In genomic region chr1:153480386-153481024, GRCm38 (mm10) we compare ENCODE assay signal across 8 mouse cellular contexts. TPM values are rescaled to one million over a fixed set of nuclear protein-coding genes. Genes with fewer than 3 reads are reported as not detected.
DNase-seq lines count a peak whose midpoint lies in the region; ATAC-seq lines count a peak whose summit lies in the region.

No protein-coding gene starts in this region.

- H3K4me1 ChIP-seq in limb, embryonic 10.5 days: peaks cover 11% of the 10 kb centered on the region
- peaks cover 11% of the 10 kb centered on the region for H3K4me1 ChIP-seq in midbrain, embryonic 14.5 days (ENCODE audit: control insufficient read depth, insufficient read depth, low read length)

- DNase-seq in layer of hippocampus, adult 11-12 months (ENCODE audit: low spot score): peak; percentile 70
- DNase-seq in layer of hippocampus, adult 9-11 months: no peak
- DNase-seq in adrenal gland, adult 18-20 months (ENCODE audit: low spot score in 2 of 2): peak; percentile 70 to 77
- peak; percentile 59 for DNase-seq in embryo, embryonic 9.5 days (ENCODE audit: extremely low spot score)
- DNase-seq in heart, postnatal 4 days: peak; percentile 81
- peak; percentile 73 for DNase-seq in limb, embryonic 10.5 days (ENCODE audit: low spot score)
- peak; percentile 86 for DNase-seq in midbrain, embryonic 14.5 days
- DNase-seq in spleen, postnatal 4 days (ENCODE audit: low spot score in 2 of 2): peak; percentile 77 to 92

- no peak for ATAC-seq in midbrain, embryonic 14.5 days (ENCODE audit: low FRiP score, low TSS enrichment)

- 58% methylated on average over 1 of the region's 1 CpGs for WGBS in limb, embryonic 10.5 days
- WGBS in midbrain, embryonic 14.5 days: 43% methylated on average over 1 of the region's 1 CpGs

- no peak overlapping the region for H3K9ac ChIP-seq in midbrain, embryonic 14.5 days (replicated peaks; ENCODE audit: low read length)

- H3K27me3 ChIP-seq in limb, embryonic 10.5 days (ENCODE audit: low read depth, poor library complexity, severe bottlenecking): no peaks in the 10 kb centered on the region
- H3K27me3 ChIP-seq in midbrain, embryonic 14.5 days (ENCODE audit: control insufficient read depth, insufficient read depth, low read length): no peaks in the 10 kb centered on the region

- no peak overlapping the region for H3K4me3 ChIP-seq in limb, embryonic 10.5 days
- H3K4me3 ChIP-seq in midbrain, embryonic 14.5 days (replicated peaks; ENCODE audit: low read depth, low read length): no peak overlapping the region

- H3K27ac ChIP-seq in limb, embryonic 10.5 days: no peak overlapping the region
- H3K27ac ChIP-seq in midbrain, embryonic 14.5 days (replicated peaks; ENCODE audit: low read depth, low read length): no peak overlapping the region

- H3K4me2 ChIP-seq in midbrain, embryonic 14.5 days (ENCODE audit: low read length): no peak overlapping the region

- H3K9me3 ChIP-seq in limb, embryonic 10.5 days (replicated peaks): no peaks in the 10 kb centered on the region
- H3K9me3 ChIP-seq in midbrain, embryonic 14.5 days (ENCODE audit: control insufficient read depth, low read length): no peaks in the 10 kb centered on the region

- H3K36me3 ChIP-seq in limb, embryonic 10.5 days: peaks cover 93% of the 10 kb centered on the region
- peaks cover 69% of the 10 kb centered on the region for H3K36me3 ChIP-seq in midbrain, embryonic 14.5 days (ENCODE audit: control insufficient read depth, insufficient read depth, low read length)

RNA-seq across cellular contexts. Expression of gene Dhx9, which starts 7.0 kb away (rescaled TPM):
- 100 to 1,000 TPM in 1 of 2 experiments, 10 to 100 TPM in 1; 90.3 to 110 TPM for total RNA-seq in adrenal gland, adult 18-20 months (2021)
- total RNA-seq in heart, postnatal 4 days (2021): 100 to 1,000 TPM; 115 to 117 TPM
- 37.0 and 40.9 TPM in 2 replicates for polyA plus RNA-seq in limb, embryonic 10.5 days (2016; fragmentation: Nextera tagmentation; extraction: Ambion mirVana)
- 36.8 and 43.2 TPM in 2 replicates for polyA plus RNA-seq in midbrain, embryonic 14.5 days (2014; fragmentation: Nextera tagmentation; extraction: Ambion mirVana)

RNA-seq across cellular contexts. Expression of gene Shcbp1l, which starts 55.5 kb away (rescaled TPM):
- total RNA-seq in adrenal gland, adult 18-20 months (2021): under 1 TPM; 0.13 to 0.38 TPM
- not detected for total RNA-seq in heart, postnatal 4 days (2021)
- 0.14 and 0.15 TPM in 2 replicates for polyA plus RNA-seq in limb, embryonic 10.5 days (2016; fragmentation: Nextera tagmentation; extraction: Ambion mirVana)
- 0.26 and 0.47 TPM in 2 replicates for polyA plus RNA-seq in midbrain, embryonic 14.5 days (2014; fragmentation: Nextera tagmentation; extraction: Ambion mirVana)
